ENCODE assay signal across 31 mouse cellular contexts in the genomic region with DNA sequence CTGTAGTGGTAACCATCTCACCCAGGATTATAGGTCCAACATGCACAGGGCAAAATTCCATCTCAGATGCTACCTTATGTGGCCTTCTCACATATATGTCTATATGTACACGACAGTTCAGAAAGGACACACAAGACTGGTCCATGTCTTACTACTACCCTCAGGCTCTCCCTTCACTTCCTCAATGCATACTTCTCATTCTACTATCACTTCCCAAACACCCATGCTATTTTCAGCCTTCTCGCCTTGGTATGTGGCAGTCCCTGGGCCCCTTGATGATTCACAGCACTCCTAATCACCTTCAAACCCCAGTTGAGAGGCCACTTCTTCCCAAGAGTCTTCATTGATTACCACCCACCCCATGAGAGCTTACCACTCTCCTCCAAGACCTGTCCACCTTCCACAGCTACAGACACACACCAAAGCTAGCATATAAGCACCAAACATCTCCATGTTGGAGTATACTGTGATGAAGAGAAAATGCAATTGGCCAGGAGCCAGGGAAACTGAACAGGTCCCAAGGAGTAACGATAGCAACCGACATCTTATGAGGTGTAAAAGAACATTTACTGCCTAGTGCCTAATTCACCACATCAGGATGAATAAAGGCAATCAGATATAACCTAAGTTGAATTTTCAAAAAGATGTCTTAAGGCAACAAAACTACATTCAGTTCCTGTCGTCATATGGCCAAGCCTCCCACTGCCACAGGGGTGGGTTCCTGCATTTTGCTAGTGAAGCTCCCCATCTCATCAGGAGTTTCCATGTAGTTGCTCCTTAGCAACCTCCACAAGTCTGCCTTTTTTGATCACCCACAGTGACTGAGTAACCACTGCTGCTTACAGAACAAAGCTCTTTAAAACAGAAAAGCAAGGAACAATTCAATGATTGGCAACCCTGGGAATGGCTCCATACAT. TPM values are rescaled to one million over a fixed set of nuclear protein-coding genes. Genes with fewer than 3 reads are reported as not detected.
DNase-seq lines count a peak whose midpoint lies in the region; ATAC-seq and TF ChIP-seq lines count a peak whose summit lies in the region.
"Had no signal": no experiment of that assay in that cellular context is flagged by ENCODE, and none has a peak within 500 bp of the region (broad histone marks: within the 10 kb centered on the region; RNA-seq: fewer than 3 reads in every experiment).

No protein-coding gene starts in this region.

- in situ Hi-C loops in CH12.LX (cut with MboI; ENCODE audit: low pct_ligation_motif_present, low pct_unique_long_range_greater_than_20kb, low sequenced_read_pairs), result no loop called here

- no peak for TF ChIP-seq EP300 in CH12.LX (IDR thresholded peaks at IDR 0.05; ENCODE audit: low read length)

- dilution Hi-C loops in CH12.LX (cut with MboI; ENCODE audit: extremely low pct_ligation_motif_present, extremely low pct_unique_long_range_greater_than_20kb, low sequenced_read_pairs), result no loop called here

- no peak overlapping the region for H3K4me2 ChIP-seq in CH12.LX (ENCODE audit: insufficient read depth, low read depth, poor library complexity, severe bottlenecking)
- H3K4me2 ChIP-seq: forebrain, embryonic 12.5 days; heart, embryonic 13.5 days; intestine, embryonic 15.5 days; limb, embryonic 12.5 days; liver, embryonic 15.5 days; lung, embryonic 15.5 days; midbrain, embryonic 13.5 days had no signal

- TF ChIP-seq RAD21 in CH12.LX (IDR thresholded peaks at IDR 0.05; ENCODE audit: low read depth, low read length), result no peak

- no peak overlapping the region for H3K4me3 ChIP-seq in heart, embryonic 10.5 days
- no peak overlapping the region for H3K4me3 ChIP-seq in CH12.LX (replicated peaks in 1 of 3; ENCODE audit: low read depth in 2 of 3, low read length in 2 of 3, poor library complexity in 1 of 3)
- no peak overlapping the region for H3K4me3 ChIP-seq in lung, adult 2 months (replicated peaks; ENCODE audit: extremely low read depth, low read depth, low read length)
- H3K4me3 ChIP-seq: forebrain, embryonic 12.5 days; heart, embryonic 13.5 days; hindbrain, embryonic 10.5 days; intestine, embryonic 15.5 days; limb, embryonic 12.5 days; liver, embryonic 15.5 days; lung, embryonic 15.5 days; midbrain, embryonic 13.5 days had no signal

- peak; percentile 62 for ATAC-seq in megakaryocyte, adult 5-6 weeks (ENCODE audit: poor library complexity, severe bottlenecking)
- ATAC-seq: CD4-positive, CD25-positive, alpha-beta regulatory T cell, adult 4 months; forebrain, postnatal 0 days; hindbrain, postnatal 0 days; intestine, embryonic 15.5 days; midbrain, embryonic 13.5 days; Patski had no signal

- TF ChIP-seq POLR2A in CH12.LX (IDR thresholded peaks at IDR 0.05; ENCODE audit: low read depth, low read length), result no peak
- no peak for TF ChIP-seq POLR2A in lung, adult 2 months (IDR thresholded peaks at IDR 0.05; ENCODE audit: borderline replicate concordance, extremely low read depth, low read depth, low read length)

- peaks cover 49% of the 10 kb centered on the region for H3K36me3 ChIP-seq in heart, embryonic 10.5 days
- peaks cover 27 to 73% of the 10 kb centered on the region in 2 experiments for H3K36me3 ChIP-seq in CH12.LX (replicated peaks in 1 of 2; ENCODE audit: control insufficient read depth in 1 of 2, insufficient read depth in 1 of 2, low read length in 1 of 2)

- H3K27me3 ChIP-seq in heart, embryonic 10.5 days (ENCODE audit: insufficient read depth, poor library complexity, severe bottlenecking), result no peaks in the 10 kb centered on the region
- H3K27me3 ChIP-seq in CH12.LX (replicated peaks), result no peaks in the 10 kb centered on the region
- H3K27me3 ChIP-seq: forebrain, embryonic 12.5 days; heart, embryonic 13.5 days; intestine, embryonic 15.5 days; limb, embryonic 12.5 days; liver, embryonic 15.5 days; lung, embryonic 15.5 days; midbrain, embryonic 13.5 days; Patski had no signal

- 81% methylated on average over 5 of the region's 5 CpGs for WGBS in heart, embryonic 10.5 days
- 85% methylated on average over 5 of the region's 5 CpGs for WGBS in lung, adult 2 months

- peaks cover 38% of the 10 kb centered on the region for H3K79me2 ChIP-seq in CH12.LX (replicated peaks; ENCODE audit: control insufficient read depth, extremely low read depth, insufficient read depth, poor library complexity, severe bottlenecking)

- no peak overlapping the region for H3K27ac ChIP-seq in heart, embryonic 10.5 days
- H3K27ac ChIP-seq in CH12.LX (ENCODE audit: insufficient read depth, low read depth), result peak overlapping the region; percentile 20; the same call in 1 of the 2 replicates
- H3K27ac ChIP-seq: heart, embryonic 13.5 days; hindbrain, embryonic 10.5 days; hindbrain, postnatal 0 days; intestine, embryonic 15.5 days; limb, embryonic 12.5 days; liver, embryonic 15.5 days; lung, embryonic 15.5 days had no signal

- H3K9me3 ChIP-seq in heart, embryonic 10.5 days, result no peaks in the 10 kb centered on the region
- no peaks in the 10 kb centered on the region for H3K9me3 ChIP-seq in CH12.LX (replicated peaks; ENCODE audit: low read length)
- H3K9me3 ChIP-seq: forebrain, embryonic 12.5 days; heart, embryonic 13.5 days; hindbrain, embryonic 10.5 days; intestine, embryonic 15.5 days; limb, embryonic 12.5 days; liver, embryonic 15.5 days; lung, embryonic 15.5 days; midbrain, embryonic 13.5 days had no signal

- DNase-seq in heart, embryonic 10.5 days (ENCODE audit: low spot score), result peak; percentile 66
- no peak for DNase-seq in heart, adult 8-10 months (ENCODE audit: low spot score)
- DNase-seq in CH12.LX (ENCODE audit: extremely low read depth), result no peak
- peak; percentile 47 for DNase-seq in MEL-GATA-1-ER (ENCODE audit: extremely low read depth, low read depth)
- DNase-seq in lung, adult 2 months, result no peak
- DNase-seq in kidney, postnatal 10 days, result no peak
- DNase-seq: adrenal gland, postnatal 25 days; cerebellum, adult 8-10 months; forebrain, postnatal 0 days; gastrocnemius, postnatal 14 days; heart, adult 18-20 months; heart, postnatal 10 days; kidney, adult 2 months; kidney, postnatal 4 days; layer of hippocampus, adult 9-11 months; lung, postnatal 36 days; right cerebral cortex, postnatal 14 days; thymus, adult 18-20 months; thymus, postnatal 25 days had no signal

- H3K9ac ChIP-seq in CH12.LX (ENCODE audit: insufficient read depth, low read depth), result no peak overlapping the region
- H3K9ac ChIP-seq: forebrain, embryonic 12.5 days; forebrain, postnatal 0 days; heart, embryonic 13.5 days; intestine, embryonic 15.5 days; limb, embryonic 12.5 days; liver, embryonic 15.5 days; lung, embryonic 15.5 days; midbrain, embryonic 13.5 days had no signal

- peaks cover 20% of the 10 kb centered on the region for H3K4me1 ChIP-seq in heart, embryonic 10.5 days
- peaks cover 13 to 56% of the 10 kb centered on the region in 2 experiments for H3K4me1 ChIP-seq in CH12.LX (ENCODE audit: control insufficient read depth in 1 of 2, insufficient read depth in 2 of 2)
- peaks cover 3% of the 10 kb centered on the region for H3K4me1 ChIP-seq in lung, adult 2 months (ENCODE audit: control insufficient read depth, insufficient read depth, low read length)
- H3K4me1 ChIP-seq: intestine, embryonic 15.5 days; lung, embryonic 15.5 days had no signal

- no peak for TF ChIP-seq CTCF in CH12.LX (conservative IDR thresholded peaks at IDR 0.05 in 1 of 2, IDR thresholded peaks at IDR 0.05 in 1 of 2; ENCODE audit: low read depth in 2 of 2, low read length in 2 of 2)
- TF ChIP-seq CTCF in lung, adult 2 months (IDR thresholded peaks at IDR 0.05; ENCODE audit: insufficient read depth, low read length), result no peak

TF ChIP-seq in CH12.LX, 34 proteins besides CTCF, POLR2A, EP300 and RAD21:
- TF ChIP-seq NRF1 (IDR thresholded peaks at IDR 0.05; ENCODE audit: low read depth, low read length), result no peak
- TF ChIP-seq SIN3A (IDR thresholded peaks at IDR 0.05; ENCODE audit: low read length), result no peak
- TF ChIP-seq ZNF384 (IDR thresholded peaks at IDR 0.05; ENCODE audit: low read depth, low read length), result no peak
- TF ChIP-seq MYC (IDR thresholded peaks at IDR 0.05; ENCODE audit: low read depth, low read length), result no peak

RNA-seq across cellular contexts. Expression of gene Psmb7, which starts 26.7 kb away (rescaled TPM):
- polyA plus RNA-seq in heart, embryonic 10.5 days (2016; fragmentation: Nextera tagmentation; extraction: Ambion mirVana), result 262 and 309 TPM in 2 replicates
- total RNA-seq in heart, adult 8-10 months (2022), result 100 to 1,000 TPM; 221 to 264 (median 236) TPM
- total RNA-seq in CH12.LX (2012; rRNA removed), result 334 and 386 TPM in 2 replicates
- 415 and 457 TPM in 2 replicates for total RNA-seq in CH12.LX (2014; rRNA removed)
- polyA plus RNA-seq in CH12.LX (2012; ENCODE audit: insufficient read length, low read depth), result 375 and 389 TPM in 2 replicates
- 193 and 197 TPM in 2 replicates for total RNA-seq in megakaryocyte, adult 5-6 weeks (2015)
- total RNA-seq in megakaryocyte, adult 5-6 weeks (2017), result 237 and 268 TPM in 2 replicates
- polyA plus RNA-seq in lung, adult 2 months (2012; rRNA removed), result 36.3 and 69.8 TPM in 2 replicates

Comparison
In these comparisons a context has a peak if more than half of its experiments do, and no peak if none do; other contexts are left out.
1. DNase-seq: peak in heart, embryonic 10.5 days (single experiment) and MEL-GATA-1-ER (single experiment); none in heart, adult 8-10 months (single experiment), CH12.LX (single experiment), lung, adult 2 months (single experiment) and kidney, postnatal 10 days (single experiment).